Mouse (Mus musculus) forelimb bud, embryonic 11.5 days (tissue): ENCODE data around the gene Cyb5b.

Experiments used
- DNase-seq: peaks from one replicate; pipeline ENCODE4 v3.0.0-alpha.2; 2012; ENCODE audit warnings: low read depth, low spot score

Cyb5b gene

GRCm38 (mm10) chr8:107227011-107227626 is 76.7 kb downstream of the Cyb5b start:
- no peak for DNase-seq

- no peak for DNase-seq
Observed at GRCm38 (mm10) chr8:107233251-107233650, 82.8 kb downstream of the Cyb5b start.

- DNase-seq = no peak
Observed at GRCm38 (mm10) chr8:107233718-107234117, 83.3 kb downstream of the Cyb5b start.
